Mouse (Mus musculus): ENCODE results near the gene Zfp146. TPM values are rescaled to one million over a fixed set of nuclear protein-coding genes. Genes with fewer than 3 reads are reported as not detected.

Gene Zfp146
- polyA plus RNA-seq, 1 experiment from 2014 or later: 3.1 TPM

- ATAC-seq: no peak
Measured at GRCm38 (mm10) chr7:30198481-30198971, 29.0 kb upstream of the Zfp146 start, which contains the start of gene Capns1. Gene Capns1, minus strand, starts transcription at chr7:30198811.

GRCm38 (mm10) chr7:30197592-30198129 is 28.1 kb upstream of the Zfp146 start:
- 64% methylated on average over 5 of the region's 5 CpGs for WGBS
- no peaks in the 10 kb centered on the region; the same call in 1 of the 2 replicates for H3K4me1 ChIP-seq (replicated peaks; ENCODE audit: control insufficient read depth, insufficient read depth, low read length)
- no peak for TF ChIP-seq CTCF (IDR thresholded peaks at IDR 0.05; ENCODE audit: low read depth)
- H3K27ac ChIP-seq (ENCODE audit: low read depth, low read length): no peak overlapping the region
- H3K4me3 ChIP-seq (ENCODE audit: low read depth, low read length): no peak overlapping the region
- no peak overlapping the region for H3K4me2 ChIP-seq (replicated peaks; ENCODE audit: low read depth)
- no peak for ATAC-seq
- no peak overlapping the region for H3K9ac ChIP-seq (ENCODE audit: low read depth, low read length)
- H3K9me3 ChIP-seq (ENCODE audit: control insufficient read depth): no peaks in the 10 kb centered on the region
- no peaks in the 10 kb centered on the region; the same call in 1 of the 2 replicates for H3K36me3 ChIP-seq (ENCODE audit: control insufficient read depth, insufficient read depth)
- no peaks in the 10 kb centered on the region for H3K27me3 ChIP-seq (replicated peaks; ENCODE audit: control insufficient read depth, insufficient read depth, low read length)

More at GRCm38 (mm10) chr7:30198481-30198971, 29.0 kb upstream of the Zfp146 start, which contains the start of gene Capns1:
- H3K4me1 ChIP-seq (replicated peaks; ENCODE audit: control insufficient read depth, insufficient read depth, low read length): no peaks in the 10 kb centered on the region; the same call in 1 of the 2 replicates
- no peaks in the 10 kb centered on the region for H3K27me3 ChIP-seq (replicated peaks; ENCODE audit: control insufficient read depth, insufficient read depth, low read length)
- H3K36me3 ChIP-seq (ENCODE audit: control insufficient read depth, insufficient read depth): no peaks in the 10 kb centered on the region
- no peak within 1 kb of the TSS for H3K27ac ChIP-seq (ENCODE audit: low read depth, low read length)
- TF ChIP-seq CTCF (IDR thresholded peaks at IDR 0.05; ENCODE audit: low read depth): peak; percentile 94
- no peaks in the 10 kb centered on the region for H3K9me3 ChIP-seq (ENCODE audit: control insufficient read depth)
- no peak within 1 kb of the TSS for H3K4me2 ChIP-seq (replicated peaks; ENCODE audit: low read depth)
- no peak within 1 kb of the TSS for H3K9ac ChIP-seq (ENCODE audit: low read depth, low read length)
- WGBS: 10% methylated on average over 8 of the region's 8 CpGs
- no peak within 1 kb of the TSS for H3K4me3 ChIP-seq (ENCODE audit: low read depth, low read length)

DNA sequence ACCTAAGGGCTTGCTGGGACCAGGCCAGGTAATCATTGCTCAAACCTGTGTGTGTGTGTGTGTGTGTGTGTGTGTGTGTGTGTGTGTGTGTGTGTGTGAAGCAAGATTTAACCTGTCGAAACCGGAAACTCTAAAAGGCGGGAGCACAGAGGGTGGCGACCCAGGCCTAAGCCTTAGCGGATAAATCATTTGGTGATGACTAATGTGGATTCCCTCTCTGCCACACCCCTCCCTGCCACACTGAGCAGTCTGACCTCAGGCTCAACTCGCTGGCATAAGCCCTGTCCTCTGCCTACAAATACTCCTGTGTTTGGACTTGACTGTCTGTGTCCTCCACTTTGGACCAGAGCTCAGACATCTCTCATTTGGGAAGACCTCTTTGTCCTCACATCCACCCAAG is 26.6 kb upstream of the Zfp146 start:
- ATAC-seq: no peak
- H3K27ac ChIP-seq (ENCODE audit: low read depth, low read length): no peak overlapping the region
- H3K9me3 ChIP-seq (ENCODE audit: control insufficient read depth): no peaks in the 10 kb centered on the region
- 52% methylated on average over 6 of the region's 6 CpGs for WGBS
- no peaks in the 10 kb centered on the region for H3K27me3 ChIP-seq (replicated peaks; ENCODE audit: control insufficient read depth, insufficient read depth, low read length)
- no peak for TF ChIP-seq CTCF (IDR thresholded peaks at IDR 0.05; ENCODE audit: low read depth)
- no peak overlapping the region for H3K9ac ChIP-seq (ENCODE audit: low read depth, low read length)
- no peak overlapping the region for H3K4me3 ChIP-seq (ENCODE audit: low read depth, low read length)
- H3K4me1 ChIP-seq (replicated peaks; ENCODE audit: control insufficient read depth, insufficient read depth, low read length): no peaks in the 10 kb centered on the region; the same call in 1 of the 2 replicates
- no peak overlapping the region for H3K4me2 ChIP-seq (replicated peaks; ENCODE audit: low read depth)
- H3K36me3 ChIP-seq (ENCODE audit: control insufficient read depth, insufficient read depth): peaks cover 10% of the 10 kb centered on the region

DNA sequence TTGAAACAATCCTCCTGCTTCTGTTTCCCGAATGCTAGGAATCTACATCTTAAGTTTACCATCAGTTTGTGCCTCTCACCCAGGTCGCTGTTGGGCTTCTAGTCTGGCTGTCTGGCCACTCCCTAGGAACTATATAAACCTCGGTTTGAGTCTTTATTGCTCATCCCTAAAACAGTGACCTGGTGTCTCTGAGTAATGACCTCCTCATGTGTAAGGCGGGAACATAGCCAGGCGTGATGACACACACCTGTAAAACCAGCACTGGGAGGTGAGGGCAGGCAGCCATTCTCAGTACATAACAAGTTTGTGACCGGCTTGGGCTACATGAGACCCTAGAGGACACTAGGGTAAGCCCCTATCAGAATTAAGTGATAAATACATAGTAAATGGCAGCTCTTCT is 25.9 kb upstream of the Zfp146 start:
- H3K4me3 ChIP-seq (ENCODE audit: low read depth, low read length): peak overlapping the region; percentile 66; the same call in 1 of the 2 replicates
- ATAC-seq: no peak
- peaks cover 17% of the 10 kb centered on the region for H3K36me3 ChIP-seq (ENCODE audit: control insufficient read depth, insufficient read depth)
- peak overlapping the region; percentile 86 for H3K4me2 ChIP-seq (replicated peaks; ENCODE audit: low read depth)
- TF ChIP-seq CTCF (IDR thresholded peaks at IDR 0.05; ENCODE audit: low read depth): no peak
- H3K27me3 ChIP-seq (replicated peaks; ENCODE audit: control insufficient read depth, insufficient read depth, low read length): no peaks in the 10 kb centered on the region
- H3K27ac ChIP-seq (ENCODE audit: low read depth, low read length): no peak overlapping the region
- 49% methylated on average over 6 of the region's 6 CpGs for WGBS
- H3K9ac ChIP-seq (ENCODE audit: low read depth, low read length): no peak overlapping the region
- H3K9me3 ChIP-seq (ENCODE audit: control insufficient read depth): no peaks in the 10 kb centered on the region
- no peaks in the 10 kb centered on the region; the same call in 1 of the 2 replicates for H3K4me1 ChIP-seq (replicated peaks; ENCODE audit: control insufficient read depth, insufficient read depth, low read length)

DNA sequence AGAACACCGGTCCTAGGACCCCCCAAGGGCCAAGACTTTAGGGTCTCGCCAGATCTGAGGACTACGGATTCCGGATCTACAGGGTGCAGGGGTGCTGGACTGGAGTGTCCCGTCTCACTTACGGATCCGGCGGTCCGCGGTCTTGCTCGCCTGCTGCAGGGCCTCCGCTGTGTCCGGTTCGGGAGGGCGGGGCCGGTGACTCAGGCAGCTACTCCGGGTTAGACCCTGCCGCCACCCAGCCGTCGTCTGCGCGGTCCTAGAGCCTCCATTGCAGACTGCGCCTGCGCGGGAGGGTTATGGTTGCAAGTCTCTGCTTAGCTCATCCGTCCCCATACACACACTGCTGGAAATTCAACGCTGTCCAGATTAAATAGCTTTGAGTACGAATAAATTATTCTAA is 25.3 kb upstream of the Zfp146 start:
- H3K27me3 ChIP-seq (replicated peaks; ENCODE audit: control insufficient read depth, insufficient read depth, low read length): no peaks in the 10 kb centered on the region
- no peaks in the 10 kb centered on the region; the same call in 1 of the 2 replicates for H3K4me1 ChIP-seq (replicated peaks; ENCODE audit: control insufficient read depth, insufficient read depth, low read length)
- peak overlapping the region; percentile 68 for H3K9ac ChIP-seq (ENCODE audit: low read depth, low read length)
- H3K4me2 ChIP-seq (replicated peaks; ENCODE audit: low read depth): peak overlapping the region; percentile 86
- peak overlapping the region; percentile 89 for H3K27ac ChIP-seq (ENCODE audit: low read depth, low read length)
- under 1% methylated on average over 28 of the region's 28 CpGs for WGBS
- H3K9me3 ChIP-seq (ENCODE audit: control insufficient read depth): no peaks in the 10 kb centered on the region
- no peak for TF ChIP-seq CTCF (IDR thresholded peaks at IDR 0.05; ENCODE audit: low read depth)
- H3K36me3 ChIP-seq (ENCODE audit: control insufficient read depth, insufficient read depth): peaks cover 22% of the 10 kb centered on the region
- peak overlapping the region; percentile 66 for H3K4me3 ChIP-seq (ENCODE audit: low read depth, low read length)
- ATAC-seq: peak; percentile 90

DNA sequence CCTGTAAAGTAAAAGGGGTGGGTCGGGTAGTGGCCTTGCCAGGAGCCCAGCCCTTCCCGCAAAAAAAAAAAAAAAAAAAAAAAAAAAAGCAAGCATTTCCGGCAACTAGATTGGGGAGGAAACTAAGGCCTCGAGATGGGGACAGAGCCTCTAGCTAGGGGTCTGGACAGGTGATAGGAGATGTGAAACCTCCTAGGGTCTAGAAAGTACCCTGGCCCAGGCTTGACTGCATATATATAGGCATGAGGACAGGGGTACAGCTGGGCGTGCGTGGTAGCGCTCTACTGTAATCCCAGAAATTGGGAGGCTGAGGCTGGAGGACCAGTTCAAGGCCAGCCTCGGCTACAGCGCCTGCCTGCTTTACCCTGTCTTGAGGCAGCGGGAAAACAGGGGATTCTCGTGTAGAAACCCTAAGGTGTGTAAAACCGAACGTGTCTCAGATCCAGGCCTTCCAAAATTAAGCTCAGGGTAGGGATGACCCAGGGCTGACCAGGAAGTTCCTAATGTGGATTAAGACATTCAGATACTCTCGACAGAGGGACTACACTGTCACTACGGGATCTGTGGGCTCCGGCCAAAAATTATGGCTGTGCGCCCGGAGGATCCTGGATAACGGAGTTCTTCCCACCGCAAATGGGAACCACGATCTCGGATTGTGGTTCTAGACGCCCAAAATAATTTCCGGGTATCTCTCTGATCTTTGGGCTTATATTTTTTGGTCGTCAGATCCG is 24.7 kb upstream of the Zfp146 start:
- no peaks in the 10 kb centered on the region; the same call in 1 of the 2 replicates for H3K4me1 ChIP-seq (replicated peaks; ENCODE audit: control insufficient read depth, insufficient read depth, low read length)
- peaks cover 24% of the 10 kb centered on the region for H3K36me3 ChIP-seq (ENCODE audit: control insufficient read depth, insufficient read depth)
- H3K9ac ChIP-seq (ENCODE audit: low read depth, low read length): peak overlapping the region; percentile 68
- no peak for TF ChIP-seq CTCF (IDR thresholded peaks at IDR 0.05; ENCODE audit: low read depth)
- WGBS: under 1% methylated on average over 26 of the region's 26 CpGs
- H3K9me3 ChIP-seq (ENCODE audit: control insufficient read depth): no peaks in the 10 kb centered on the region
- peak overlapping the region; percentile 86 for H3K4me2 ChIP-seq (replicated peaks; ENCODE audit: low read depth)
- peak overlapping the region; percentile 89 for H3K27ac ChIP-seq (ENCODE audit: low read depth, low read length)
- no peaks in the 10 kb centered on the region for H3K27me3 ChIP-seq (replicated peaks; ENCODE audit: control insufficient read depth, insufficient read depth, low read length)
- peak overlapping the region; percentile 66 for H3K4me3 ChIP-seq (ENCODE audit: low read depth, low read length)
- peak; percentile 28 for ATAC-seq
